Mouse (Mus musculus): ENCODE results near the gene Sgpl1. TPM values are rescaled to one million over a fixed set of nuclear protein-coding genes. Genes with fewer than 3 reads are reported as not detected.

Gene Sgpl1
- polyA plus RNA-seq, 1 experiment from 2014 or later = 119 TPM

- H3K9ac ChIP-seq (ENCODE audit: low read depth, low read length) = peak overlapping the region; percentile 95
- H3K4me3 ChIP-seq (ENCODE audit: low read depth, low read length) = peak overlapping the region; percentile 86
- 1% methylated on average over 14 of the region's 14 CpGs for WGBS
Measured at GRCm38 (mm10) chr10:61146807-61147156, 721 bp downstream of the Sgpl1 start.

GRCm38 (mm10) chr10:61146119-61146806, 1.2 kb downstream of the Sgpl1 start:
- peak overlapping the region; percentile 95 for H3K9ac ChIP-seq (ENCODE audit: low read depth, low read length)
- H3K4me3 ChIP-seq (ENCODE audit: low read depth, low read length) = peak overlapping the region; percentile 86
- under 1% methylated on average over 44 of the region's 53 CpGs for WGBS
- no peaks in the 10 kb centered on the region for H3K9me3 ChIP-seq (ENCODE audit: control insufficient read depth)
- no peaks in the 10 kb centered on the region for H3K27me3 ChIP-seq (replicated peaks; ENCODE audit: control insufficient read depth, insufficient read depth, low read length)
- H3K27ac ChIP-seq (ENCODE audit: low read depth, low read length) = peak overlapping the region; percentile 95
- TF ChIP-seq CTCF (IDR thresholded peaks at IDR 0.05; ENCODE audit: low read depth) = no peak
- H3K4me2 ChIP-seq (replicated peaks; ENCODE audit: low read depth) = peak overlapping the region; percentile 94
- no peaks in the 10 kb centered on the region for H3K4me1 ChIP-seq (replicated peaks; ENCODE audit: control insufficient read depth, insufficient read depth, low read length)
- H3K36me3 ChIP-seq (ENCODE audit: control insufficient read depth, insufficient read depth) = peaks cover 3% of the 10 kb centered on the region; the same call in 1 of the 2 replicates
- peak; percentile 5; the same call in 1 of the 2 replicates for ATAC-seq

More at GRCm38 (mm10) chr10:61146807-61147156, 721 bp downstream of the Sgpl1 start:
- Histone ChIP-seq H3K4me2 (replicated peaks; ENCODE audit: low read depth) (peak overlapping the region; percentile 94), H3K27ac (ENCODE audit: low read depth, low read length) (peak overlapping the region; percentile 95), H3K4me1 (replicated peaks; ENCODE audit: control insufficient read depth, insufficient read depth, low read length) (no peaks in the 10 kb centered on the region), H3K27me3 (replicated peaks; ENCODE audit: control insufficient read depth, insufficient read depth, low read length) (no peaks in the 10 kb centered on the region), H3K9me3 (ENCODE audit: control insufficient read depth) (no peaks in the 10 kb centered on the region), H3K36me3 (ENCODE audit: control insufficient read depth, insufficient read depth) (no peaks in the 10 kb centered on the region)
- no peak; the same call in 1 of the 2 replicates for ATAC-seq
- TF ChIP-seq CTCF (IDR thresholded peaks at IDR 0.05; ENCODE audit: low read depth) = no peak

- Histone ChIP-seq H3K4me2 (replicated peaks; ENCODE audit: low read depth) (peak overlapping the region; percentile 94), H3K36me3 (ENCODE audit: control insufficient read depth, insufficient read depth) (peaks cover 5% of the 10 kb centered on the region; the same call in 1 of the 2 replicates), H3K4me1 (replicated peaks; ENCODE audit: control insufficient read depth, insufficient read depth, low read length) (no peaks in the 10 kb centered on the region), H3K9ac (ENCODE audit: low read depth, low read length) (peak overlapping the region; percentile 95), H3K27ac (ENCODE audit: low read depth, low read length) (peak overlapping the region; percentile 95), H3K27me3 (replicated peaks; ENCODE audit: control insufficient read depth, insufficient read depth, low read length) (no peaks in the 10 kb centered on the region), H3K4me3 (ENCODE audit: low read depth, low read length) (peak overlapping the region; percentile 86), H3K9me3 (ENCODE audit: control insufficient read depth) (no peaks in the 10 kb centered on the region)
- no peak for TF ChIP-seq CTCF (IDR thresholded peaks at IDR 0.05; ENCODE audit: low read depth)
- WGBS = 1% methylated on average over 3 of the region's 3 CpGs
- no peak for ATAC-seq
Measured at GRCm38 (mm10) chr10:61145766-61146118, 1.8 kb downstream of the Sgpl1 start.

- Histone ChIP-seq H3K9me3 (ENCODE audit: control insufficient read depth) (no peaks in the 10 kb centered on the region), H3K9ac (ENCODE audit: low read depth, low read length) (no peak overlapping the region), H3K36me3 (ENCODE audit: control insufficient read depth, insufficient read depth) (peaks cover 11% of the 10 kb centered on the region), H3K27ac (ENCODE audit: low read depth, low read length) (peak overlapping the region; percentile 65; the same call in 1 of the 2 replicates), H3K4me2 (replicated peaks; ENCODE audit: low read depth) (no peak overlapping the region), H3K4me3 (ENCODE audit: low read depth, low read length) (no peak overlapping the region), H3K4me1 (replicated peaks; ENCODE audit: control insufficient read depth, insufficient read depth, low read length) (no peaks in the 10 kb centered on the region), H3K27me3 (replicated peaks; ENCODE audit: control insufficient read depth, insufficient read depth, low read length) (no peaks in the 10 kb centered on the region)
- 51% methylated on average over 2 of the region's 2 CpGs for WGBS
- TF ChIP-seq CTCF (IDR thresholded peaks at IDR 0.05; ENCODE audit: low read depth) = no peak
- no peak for ATAC-seq
Measured at GRCm38 (mm10) chr10:61143343-61143742, 4.2 kb downstream of the Sgpl1 start.

GRCm38 (mm10) chr10:61137567-61137966, 9.9 kb downstream of the Sgpl1 start:
- H3K9ac ChIP-seq (ENCODE audit: low read depth, low read length) = no peak overlapping the region
- peaks cover 11% of the 10 kb centered on the region for H3K36me3 ChIP-seq (ENCODE audit: control insufficient read depth, insufficient read depth)
- whole genome bisulfite sequencing = 45% methylated on average over 1 of the region's 1 CpGs
- no peaks in the 10 kb centered on the region for H3K27me3 ChIP-seq (replicated peaks; ENCODE audit: control insufficient read depth, insufficient read depth, low read length)
- no peak overlapping the region for H3K4me3 ChIP-seq (ENCODE audit: low read depth, low read length)
- no peak for ATAC-seq
- TF ChIP-seq CTCF (IDR thresholded peaks at IDR 0.05; ENCODE audit: low read depth) = no peak
- no peaks in the 10 kb centered on the region for H3K4me1 ChIP-seq (replicated peaks; ENCODE audit: control insufficient read depth, insufficient read depth, low read length)
- no peak overlapping the region for H3K4me2 ChIP-seq (replicated peaks; ENCODE audit: low read depth)
- H3K27ac ChIP-seq (ENCODE audit: low read depth, low read length) = 0 out of 2 replicates have a peak overlapping the region, but pooled peaks have one; percentile 41
- no peaks in the 10 kb centered on the region for H3K9me3 ChIP-seq (ENCODE audit: control insufficient read depth)

GRCm38 (mm10) chr10:61135226-61135839, 12.2 kb downstream of the Sgpl1 start:
- no peaks in the 10 kb centered on the region for H3K27me3 ChIP-seq (replicated peaks; ENCODE audit: control insufficient read depth, insufficient read depth, low read length)
- H3K36me3 ChIP-seq (ENCODE audit: control insufficient read depth, insufficient read depth) = peaks cover 6% of the 10 kb centered on the region; the same call in 1 of the 2 replicates
- no peaks in the 10 kb centered on the region for H3K4me1 ChIP-seq (replicated peaks; ENCODE audit: control insufficient read depth, insufficient read depth, low read length)
- no peak overlapping the region for H3K4me2 ChIP-seq (replicated peaks; ENCODE audit: low read depth)
- 35% methylated on average over 3 of the region's 3 CpGs for WGBS
- no peak overlapping the region for H3K9ac ChIP-seq (ENCODE audit: low read depth, low read length)
- no peak overlapping the region for H3K4me3 ChIP-seq (ENCODE audit: low read depth, low read length)
- no peak for TF ChIP-seq CTCF (IDR thresholded peaks at IDR 0.05; ENCODE audit: low read depth)
- no peaks in the 10 kb centered on the region for H3K9me3 ChIP-seq (ENCODE audit: control insufficient read depth)
- 0 out of 2 replicates have a peak overlapping the region, but pooled peaks have one; percentile 1 for H3K27ac ChIP-seq (ENCODE audit: low read depth, low read length)
- ATAC-seq = no peak
